Mouse (Mus musculus) midbrain, embryonic 14.5 days (tissue): ENCODE data around the gene Rpl36al. TPM values are rescaled to one million over a fixed set of nuclear protein-coding genes. Genes with fewer than 3 reads are reported as not detected.

ENCODE experiments used
- ATAC-seq: fragments of 200-750 bp; cut with Nextera tagmentation; 2 replicates; pipeline ENCODE4 v1.8.0; 2017; ENCODE audit warnings: moderate number of reproducible peaks, moderate library complexity; ENCODE audit not compliant: low FRiP score, low TSS enrichment
- DNase-seq: peaks from one replicate; pipeline ENCODE4 v3.0.0-alpha.2; 2015
- H3K27ac ChIP-seq: fragments of 300-500 bp; sonication (generic); replicated peaks from 2 replicates; pipeline ENCODE4 v1.5.1; 2014; ENCODE audit warnings: mild to moderate bottlenecking, low read depth, low read length, moderate library complexity
- H3K27me3 ChIP-seq: fragments of 300-500 bp; sonication (generic); 2 replicates; pipeline ENCODE4 v1.6.1; 2014; ENCODE audit warnings: low read length, control low read depth, mixed read lengths; ENCODE audit not compliant: control insufficient read depth, insufficient read depth
- H3K36me3 ChIP-seq: fragments of 300-500 bp; sonication (generic); 2 replicates; pipeline ENCODE4 v1.6.1; 2014; ENCODE audit warnings: low read length, control low read depth; ENCODE audit not compliant: control insufficient read depth, insufficient read depth
- H3K4me1 ChIP-seq: fragments of 300-500 bp; sonication (generic); 2 replicates; pipeline ENCODE4 v1.6.1; 2014; ENCODE audit warnings: mild to moderate bottlenecking, antibody characterized with exemption, low read length, control low read depth; ENCODE audit not compliant: control insufficient read depth, insufficient read depth
- H3K4me2 ChIP-seq: fragments of 300-500 bp; sonication (generic); 2 replicates; pipeline ENCODE4 v1.6.1; 2014; ENCODE audit warnings: mild to moderate bottlenecking, low read length, moderate library complexity
- H3K4me3 ChIP-seq: fragments of 300-500 bp; sonication (generic); replicated peaks from 2 replicates; pipeline ENCODE4 v1.5.1; 2014; ENCODE audit warnings: low read depth, low read length
- H3K9ac ChIP-seq: fragments of 300-500 bp; sonication (generic); replicated peaks from 2 replicates; pipeline ENCODE4 v1.6.1; 2014; ENCODE audit warnings: mild to moderate bottlenecking, low read length, moderate library complexity
- H3K9me3 ChIP-seq: fragments of 300-500 bp; sonication (generic); 2 replicates; pipeline ENCODE4 v1.6.1; 2016; ENCODE audit warnings: low read length, control low read depth, mixed read lengths; ENCODE audit not compliant: control insufficient read depth
- WGBS: fragments of 180-500 bp; shearing (Covaris S2); extraction: QIAGEN DNeasy Blood & Tissue Kit; methylation state at CpG from one replicate; pipeline ENCODE4 v1.1.7; 2014; 5-methylcytosine and 5-hydroxymethylcytosine counted together
- polyA plus RNA-seq: library from polyadenylated mRNA; unstranded; fragments of >200 nt; fragmentation: Nextera tagmentation; extraction: Ambion mirVana; gene quantifications from 2 replicates; pipeline ENCODE4 v1.2.1, GENCODE M21; 2014

Gene Rpl36al
- polyA plus RNA-seq, 1 experiment from 2014 or later = 340 TPM

GRCm38 (mm10) chr12:69197378-69198163 lies 13.7 kb upstream of the Rpl36al start:
- H3K36me3 ChIP-seq = peaks cover 7% of the 10 kb centered on the region
- peaks cover 21% of the 10 kb centered on the region for H3K4me1 ChIP-seq
- DNase-seq (peak; percentile 62), ATAC-seq (peak; percentile 75)
- H3K4me3 ChIP-seq = peak overlapping the region; percentile 95
- H3K4me2 ChIP-seq = peak overlapping the region; percentile 95
- WGBS = under 1% methylated on average over 94 of the region's 94 CpGs
- H3K9me3 ChIP-seq = no peaks in the 10 kb centered on the region
- H3K27ac ChIP-seq = peak overlapping the region; percentile 93
- peak overlapping the region; percentile 82 for H3K9ac ChIP-seq
- H3K27me3 ChIP-seq = no peaks in the 10 kb centered on the region

- under 1% methylated on average over 75 of the region's 75 CpGs for WGBS
- ATAC-seq (peak; percentile 87), DNase-seq (peak; percentile 93)
- Histone ChIP-seq H3K9ac (peak within 1 kb of the TSS; percentile 82), H3K4me1 (peaks cover 21% of the 10 kb centered on the region), H3K4me3 (peak within 1 kb of the TSS; percentile 95), H3K36me3 (peaks cover 4% of the 10 kb centered on the region), H3K27ac (peak within 1 kb of the TSS; percentile 93), H3K27me3 (no peaks in the 10 kb centered on the region), H3K9me3 (no peaks in the 10 kb centered on the region), H3K4me2 (peak within 1 kb of the TSS; percentile 95)
Measured at GRCm38 (mm10) chr12:69196444-69197377, 12.8 kb upstream of the Rpl36al start, which contains the start of gene Gm49383. TSS of gene Gm49383 (minus strand) at chr12:69197104.

DNA sequence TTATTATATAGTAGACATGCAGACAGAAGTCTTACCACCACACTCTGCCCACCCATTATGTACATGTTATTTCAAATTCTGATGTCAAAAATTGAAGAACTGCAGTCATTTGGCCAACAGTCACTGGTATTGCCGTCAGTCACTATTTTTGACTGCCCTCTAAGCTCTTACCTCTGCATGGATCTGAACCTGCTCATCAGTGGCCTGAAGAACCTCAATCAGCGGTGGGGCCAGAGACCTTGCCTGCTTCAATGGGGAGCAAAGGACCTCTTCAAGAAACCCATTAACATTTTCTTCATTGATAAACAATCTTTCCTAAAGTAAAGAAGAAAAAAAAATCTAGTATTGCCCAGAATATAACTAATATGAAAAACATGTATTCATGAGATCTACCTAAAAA lies 8.8 kb upstream of the Rpl36al start:
- H3K4me3 ChIP-seq = no peak overlapping the region
- H3K9me3 ChIP-seq = no peaks in the 10 kb centered on the region
- H3K27me3 ChIP-seq = no peaks in the 10 kb centered on the region
- H3K36me3 ChIP-seq = peaks cover 21% of the 10 kb centered on the region
- WGBS = 92% methylated on average over 2 of the region's 2 CpGs
- no peak overlapping the region for H3K4me2 ChIP-seq
- peaks cover 13% of the 10 kb centered on the region for H3K4me1 ChIP-seq
- no peak for ATAC-seq
- no peak overlapping the region for H3K9ac ChIP-seq
- no peak overlapping the region for H3K27ac ChIP-seq
- DNase-seq = no peak

DNA sequence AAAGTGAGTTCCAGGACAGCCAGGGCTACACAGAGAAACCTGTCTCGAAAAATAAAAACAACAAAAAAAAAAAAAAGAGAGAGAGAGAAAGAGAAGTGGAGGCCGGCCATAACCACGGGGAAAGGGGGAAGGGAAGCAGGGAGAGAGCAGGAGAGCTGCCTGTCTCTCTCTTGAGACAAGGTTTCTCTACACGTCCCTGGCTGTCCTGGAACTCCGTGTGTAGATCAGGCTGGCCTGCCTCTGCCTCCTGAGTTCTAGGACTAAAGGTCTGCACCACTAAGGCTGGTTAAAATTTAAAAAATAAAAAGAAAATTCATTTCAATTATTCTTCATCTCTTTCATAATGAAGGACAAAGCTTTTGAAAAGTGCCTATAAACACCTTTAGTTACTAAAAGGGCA lies 7.5 kb upstream of the Rpl36al start:
- ATAC-seq = no peak

GRCm38 (mm10) chr12:69190522-69190921 lies 6.6 kb upstream of the Rpl36al start:
- Histone ChIP-seq H3K27ac (no peak overlapping the region), H3K4me3 (no peak overlapping the region), H3K27me3 (no peaks in the 10 kb centered on the region), H3K36me3 (peaks cover 21% of the 10 kb centered on the region), H3K4me1 (peaks cover 9% of the 10 kb centered on the region), H3K4me2 (no peak overlapping the region), H3K9ac (no peak overlapping the region), H3K9me3 (no peaks in the 10 kb centered on the region)
- 98% methylated on average over 1 of the region's 1 CpGs for WGBS
- ATAC-seq = no peak
- DNase-seq = peak; percentile 26

More for the DNA sequence above, 7.5 kb upstream of the Rpl36al start:
- no peak overlapping the region for H3K4me2 ChIP-seq
- WGBS = 95% methylated on average over 5 of the region's 5 CpGs
- no peak for DNase-seq
- no peak overlapping the region for H3K4me3 ChIP-seq
- H3K27ac ChIP-seq = no peak overlapping the region
- no peaks in the 10 kb centered on the region for H3K27me3 ChIP-seq
- no peaks in the 10 kb centered on the region for H3K9me3 ChIP-seq
- no peak overlapping the region for H3K9ac ChIP-seq
- H3K36me3 ChIP-seq = peaks cover 21% of the 10 kb centered on the region
- peaks cover 14% of the 10 kb centered on the region for H3K4me1 ChIP-seq

DNA sequence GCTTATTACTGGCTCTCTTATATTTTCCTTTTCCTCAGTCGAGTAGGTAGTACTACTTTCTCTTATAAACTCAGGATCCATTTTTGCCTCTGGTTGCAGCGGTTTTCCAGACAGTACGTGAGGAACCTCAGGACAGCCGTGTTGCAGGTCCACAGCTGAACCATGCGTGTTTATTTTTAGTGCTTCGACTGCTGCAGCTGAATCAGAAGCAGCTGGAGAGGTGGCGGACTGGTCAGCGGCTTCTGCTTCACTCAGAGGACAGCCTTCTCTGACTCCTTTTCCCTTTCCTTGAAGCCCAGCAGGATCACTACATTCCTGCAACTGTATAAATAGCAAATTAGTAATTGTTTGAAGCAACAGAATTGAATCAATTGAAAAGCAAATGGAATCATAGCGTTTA lies 6.2 kb upstream of the Rpl36al start:
- Histone ChIP-seq H3K4me2 (no peak overlapping the region), H3K36me3 (peaks cover 21% of the 10 kb centered on the region), H3K9me3 (no peaks in the 10 kb centered on the region), H3K4me1 (peaks cover 10% of the 10 kb centered on the region), H3K27me3 (no peaks in the 10 kb centered on the region), H3K27ac (no peak overlapping the region), H3K9ac (no peak overlapping the region), H3K4me3 (no peak overlapping the region)
- DNase-seq (no peak), ATAC-seq (no peak)
- WGBS = 94% methylated on average over 9 of the region's 9 CpGs

- Histone ChIP-seq H3K4me1 (peaks cover 16% of the 10 kb centered on the region), H3K9me3 (no peaks in the 10 kb centered on the region), H3K4me3 (no peak overlapping the region), H3K36me3 (peaks cover 26% of the 10 kb centered on the region), H3K4me2 (peak overlapping the region; percentile 13; the same call in 1 of the 2 replicates), H3K27ac (no peak overlapping the region), H3K9ac (no peak overlapping the region), H3K27me3 (no peaks in the 10 kb centered on the region)
- no peak for ATAC-seq
- WGBS = 75% methylated on average over 5 of the region's 5 CpGs
- no peak for DNase-seq
Measured at GRCm38 (mm10) chr12:69186811-69187471, 3.1 kb upstream of the Rpl36al start.

DNA sequence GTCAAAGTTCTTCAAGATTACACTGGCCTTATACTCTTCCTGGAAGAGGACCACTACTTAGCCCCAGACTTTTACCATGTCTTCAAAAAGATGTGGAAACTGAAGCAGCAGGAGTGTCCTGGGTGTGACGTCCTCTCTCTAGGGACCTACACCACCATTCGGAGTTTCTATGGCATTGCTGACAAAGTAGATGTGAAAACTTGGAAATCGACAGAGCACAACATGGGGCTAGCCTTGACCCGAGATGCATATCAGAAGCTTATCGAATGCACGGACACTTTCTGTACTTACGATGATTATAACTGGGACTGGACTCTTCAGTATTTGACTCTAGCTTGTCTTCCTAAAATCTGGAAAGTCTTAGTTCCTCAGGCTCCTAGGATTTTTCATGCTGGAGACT lies 1.5 kb upstream of the Rpl36al start:
- Histone ChIP-seq H3K36me3 (peaks cover 30% of the 10 kb centered on the region), H3K4me1 (peaks cover 16% of the 10 kb centered on the region), H3K27me3 (no peaks in the 10 kb centered on the region), H3K4me2 (peak overlapping the region; percentile 95), H3K27ac (no peak overlapping the region), H3K9ac (peak overlapping the region; percentile 88), H3K9me3 (no peaks in the 10 kb centered on the region), H3K4me3 (peak overlapping the region; percentile 87)
- no peak for ATAC-seq
- WGBS = 80% methylated on average over 7 of the region's 7 CpGs
- no peak for DNase-seq
